Mouse (Mus musculus): ENCODE data around the gene Errfi1. TPM values are rescaled to one million over a fixed set of nuclear protein-coding genes. Genes with fewer than 3 reads are reported as not detected.

Gene Errfi1
- polyA plus RNA-seq, 1 experiment from 2014 or later, result 28.8 TPM

GRCm38 (mm10) chr4:150821381-150821780, 32.3 kb upstream of the Errfi1 start:
- Histone ChIP-seq H3K4me3 (ENCODE audit: low read depth, low read length) (no peak overlapping the region), H3K4me1 (replicated peaks; ENCODE audit: control insufficient read depth, insufficient read depth, low read length) (peaks cover 47% of the 10 kb centered on the region), H3K9me3 (ENCODE audit: control insufficient read depth, low read length) (no peaks in the 10 kb centered on the region), H3K27ac (ENCODE audit: low read depth) (no peak overlapping the region), H3K9ac (ENCODE audit: low read length) (no peak overlapping the region), H3K4me2 (ENCODE audit: low read length) (no peak overlapping the region), H3K27me3 (replicated peaks; ENCODE audit: control insufficient read depth, insufficient read depth, low read length) (no peaks in the 10 kb centered on the region), H3K36me3 (ENCODE audit: control insufficient read depth, insufficient read depth, low read length) (no peaks in the 10 kb centered on the region)
- WGBS, result 84% methylated on average over 8 of the region's 8 CpGs
- ATAC-seq (replicated peaks; ENCODE audit: low FRiP score, low TSS enrichment, low read depth), result no peak
- no peak for DNase-seq (ENCODE audit: low spot score)

GRCm38 (mm10) chr4:150822624-150823023, 31.1 kb upstream of the Errfi1 start:
- Histone ChIP-seq H3K27ac (ENCODE audit: low read depth) (no peak overlapping the region), H3K4me3 (ENCODE audit: low read depth, low read length) (no peak overlapping the region), H3K27me3 (replicated peaks; ENCODE audit: control insufficient read depth, insufficient read depth, low read length) (no peaks in the 10 kb centered on the region), H3K9me3 (ENCODE audit: control insufficient read depth, low read length) (no peaks in the 10 kb centered on the region), H3K4me2 (ENCODE audit: low read length) (no peak overlapping the region), H3K4me1 (replicated peaks; ENCODE audit: control insufficient read depth, insufficient read depth, low read length) (peaks cover 50% of the 10 kb centered on the region), H3K36me3 (ENCODE audit: control insufficient read depth, insufficient read depth, low read length) (no peaks in the 10 kb centered on the region), H3K9ac (ENCODE audit: low read length) (no peak overlapping the region)
- ATAC-seq (replicated peaks; ENCODE audit: low FRiP score, low TSS enrichment, low read depth) (no peak), DNase-seq (ENCODE audit: low spot score) (no peak)
- 71% methylated on average over 9 of the region's 9 CpGs for WGBS

- Histone ChIP-seq H3K4me3 (ENCODE audit: low read depth, low read length) (no peak overlapping the region), H3K9ac (ENCODE audit: low read length) (no peak overlapping the region), H3K9me3 (ENCODE audit: control insufficient read depth, low read length) (no peaks in the 10 kb centered on the region), H3K4me1 (replicated peaks; ENCODE audit: control insufficient read depth, insufficient read depth, low read length) (peaks cover 49% of the 10 kb centered on the region), H3K27ac (ENCODE audit: low read depth) (peak overlapping the region; percentile 74), H3K4me2 (ENCODE audit: low read length) (no peak overlapping the region), H3K36me3 (ENCODE audit: control insufficient read depth, insufficient read depth, low read length) (no peaks in the 10 kb centered on the region), H3K27me3 (replicated peaks; ENCODE audit: control insufficient read depth, insufficient read depth, low read length) (no peaks in the 10 kb centered on the region)
- DNase-seq (ENCODE audit: low spot score) (no peak), ATAC-seq (replicated peaks; ENCODE audit: low FRiP score, low TSS enrichment, low read depth) (no peak)
- whole genome bisulfite sequencing, result 36% methylated on average over 24 of the region's 24 CpGs
Observed at GRCm38 (mm10) chr4:150823614-150824480, 29.9 kb upstream of the Errfi1 start.

GRCm38 (mm10) chr4:150824877-150825276, 28.8 kb upstream of the Errfi1 start:
- Histone ChIP-seq H3K4me3 (ENCODE audit: low read depth, low read length) (no peak overlapping the region), H3K4me1 (replicated peaks; ENCODE audit: control insufficient read depth, insufficient read depth, low read length) (peaks cover 41% of the 10 kb centered on the region), H3K27me3 (replicated peaks; ENCODE audit: control insufficient read depth, insufficient read depth, low read length) (no peaks in the 10 kb centered on the region), H3K4me2 (ENCODE audit: low read length) (no peak overlapping the region), H3K9ac (ENCODE audit: low read length) (no peak overlapping the region), H3K36me3 (ENCODE audit: control insufficient read depth, insufficient read depth, low read length) (no peaks in the 10 kb centered on the region), H3K9me3 (ENCODE audit: control insufficient read depth, low read length) (no peaks in the 10 kb centered on the region), H3K27ac (ENCODE audit: low read depth) (peak overlapping the region; percentile 89)
- 41% methylated on average over 6 of the region's 6 CpGs for WGBS
- no peak for DNase-seq (ENCODE audit: low spot score)
- ATAC-seq (replicated peaks; ENCODE audit: low FRiP score, low TSS enrichment, low read depth), result peak; percentile 37; the same call in 1 of the 2 replicates

- peak; percentile 77 for DNase-seq (ENCODE audit: low spot score)
- Histone ChIP-seq H3K4me2 (ENCODE audit: low read length) (peak overlapping the region; percentile 26; the same call in 1 of the 2 replicates), H3K27ac (ENCODE audit: low read depth) (peak overlapping the region; percentile 89), H3K27me3 (replicated peaks; ENCODE audit: control insufficient read depth, insufficient read depth, low read length) (no peaks in the 10 kb centered on the region), H3K9me3 (ENCODE audit: control insufficient read depth, low read length) (no peaks in the 10 kb centered on the region), H3K4me1 (replicated peaks; ENCODE audit: control insufficient read depth, insufficient read depth, low read length) (peaks cover 40% of the 10 kb centered on the region), H3K36me3 (ENCODE audit: control insufficient read depth, insufficient read depth, low read length) (no peaks in the 10 kb centered on the region), H3K4me3 (ENCODE audit: low read depth, low read length) (no peak overlapping the region), H3K9ac (ENCODE audit: low read length) (no peak overlapping the region)
- WGBS, result 20% methylated on average over 7 of the region's 7 CpGs
- ATAC-seq (replicated peaks; ENCODE audit: low FRiP score, low TSS enrichment, low read depth), result peak; percentile 81
Observed at GRCm38 (mm10) chr4:150825531-150825930, 28.2 kb upstream of the Errfi1 start.

GRCm38 (mm10) chr4:150831321-150831720, 22.4 kb upstream of the Errfi1 start:
- Histone ChIP-seq H3K4me1 (replicated peaks; ENCODE audit: control insufficient read depth, insufficient read depth, low read length) (peaks cover 13% of the 10 kb centered on the region), H3K27me3 (replicated peaks; ENCODE audit: control insufficient read depth, insufficient read depth, low read length) (no peaks in the 10 kb centered on the region), H3K4me3 (ENCODE audit: low read depth, low read length) (no peak overlapping the region), H3K27ac (ENCODE audit: low read depth) (no peak overlapping the region), H3K9me3 (ENCODE audit: control insufficient read depth, low read length) (no peaks in the 10 kb centered on the region), H3K4me2 (ENCODE audit: low read length) (no peak overlapping the region), H3K9ac (ENCODE audit: low read length) (no peak overlapping the region), H3K36me3 (ENCODE audit: control insufficient read depth, insufficient read depth, low read length) (no peaks in the 10 kb centered on the region)
- WGBS, result 53% methylated on average over 3 of the region's 3 CpGs
- ATAC-seq (replicated peaks; ENCODE audit: low FRiP score, low TSS enrichment, low read depth) (no peak), DNase-seq (ENCODE audit: low spot score) (no peak)

GRCm38 (mm10) chr4:150831941-150832340, 21.8 kb upstream of the Errfi1 start:
- Histone ChIP-seq H3K4me3 (ENCODE audit: low read depth, low read length) (no peak overlapping the region), H3K27ac (ENCODE audit: low read depth) (no peak overlapping the region), H3K9me3 (ENCODE audit: control insufficient read depth, low read length) (no peaks in the 10 kb centered on the region), H3K9ac (ENCODE audit: low read length) (no peak overlapping the region), H3K4me2 (ENCODE audit: low read length) (no peak overlapping the region), H3K4me1 (replicated peaks; ENCODE audit: control insufficient read depth, insufficient read depth, low read length) (peaks cover 9% of the 10 kb centered on the region), H3K36me3 (ENCODE audit: control insufficient read depth, insufficient read depth, low read length) (no peaks in the 10 kb centered on the region), H3K27me3 (replicated peaks; ENCODE audit: control insufficient read depth, insufficient read depth, low read length) (no peaks in the 10 kb centered on the region)
- 77% methylated on average over 6 of the region's 6 CpGs for WGBS
- no peak for DNase-seq (ENCODE audit: low spot score)
- no peak for ATAC-seq (replicated peaks; ENCODE audit: low FRiP score, low TSS enrichment, low read depth)

- DNase-seq (ENCODE audit: low spot score) (no peak), ATAC-seq (replicated peaks; ENCODE audit: low FRiP score, low TSS enrichment, low read depth) (no peak)
- Histone ChIP-seq H3K27me3 (replicated peaks; ENCODE audit: control insufficient read depth, insufficient read depth, low read length) (no peaks in the 10 kb centered on the region), H3K4me2 (ENCODE audit: low read length) (no peak overlapping the region), H3K27ac (ENCODE audit: low read depth) (no peak overlapping the region), H3K9ac (ENCODE audit: low read length) (no peak overlapping the region), H3K9me3 (ENCODE audit: control insufficient read depth, low read length) (no peaks in the 10 kb centered on the region), H3K4me3 (ENCODE audit: low read depth, low read length) (no peak overlapping the region), H3K4me1 (replicated peaks; ENCODE audit: control insufficient read depth, insufficient read depth, low read length) (no peaks in the 10 kb centered on the region), H3K36me3 (ENCODE audit: control insufficient read depth, insufficient read depth, low read length) (no peaks in the 10 kb centered on the region)
- 91% methylated on average over 5 of the region's 5 CpGs for WGBS
Observed at GRCm38 (mm10) chr4:150835163-150835562, 18.6 kb upstream of the Errfi1 start.

GRCm38 (mm10) chr4:150836258-150836657, 17.5 kb upstream of the Errfi1 start:
- Histone ChIP-seq H3K9me3 (ENCODE audit: control insufficient read depth, low read length) (no peaks in the 10 kb centered on the region), H3K4me1 (replicated peaks; ENCODE audit: control insufficient read depth, insufficient read depth, low read length) (no peaks in the 10 kb centered on the region), H3K36me3 (ENCODE audit: control insufficient read depth, insufficient read depth, low read length) (no peaks in the 10 kb centered on the region), H3K4me2 (ENCODE audit: low read length) (no peak overlapping the region), H3K9ac (ENCODE audit: low read length) (no peak overlapping the region), H3K27me3 (replicated peaks; ENCODE audit: control insufficient read depth, insufficient read depth, low read length) (no peaks in the 10 kb centered on the region), H3K4me3 (ENCODE audit: low read depth, low read length) (no peak overlapping the region), H3K27ac (ENCODE audit: low read depth) (no peak overlapping the region)
- no peak for DNase-seq (ENCODE audit: low spot score)
- no peak for ATAC-seq (replicated peaks; ENCODE audit: low FRiP score, low TSS enrichment, low read depth)
- 91% methylated on average over 13 of the region's 13 CpGs for WGBS
